Mouse (Mus musculus): ENCODE measurements at regions not wholly inside any gene's neighbourhood (a gene's known extent, or its start where the extent isn't known, plus 50 kb on each side); places are given as distances from the start of the nearest gene placed in this dataset.
A peak's percentile ranks its signal among the peaks of the same experiment; 100 is the strongest.
"Not testable (repeated sequence)": the region's sequence is repeated elsewhere in the genome, so short reads cannot be mapped to it uniquely, and the experiment has no call there.

DNA sequence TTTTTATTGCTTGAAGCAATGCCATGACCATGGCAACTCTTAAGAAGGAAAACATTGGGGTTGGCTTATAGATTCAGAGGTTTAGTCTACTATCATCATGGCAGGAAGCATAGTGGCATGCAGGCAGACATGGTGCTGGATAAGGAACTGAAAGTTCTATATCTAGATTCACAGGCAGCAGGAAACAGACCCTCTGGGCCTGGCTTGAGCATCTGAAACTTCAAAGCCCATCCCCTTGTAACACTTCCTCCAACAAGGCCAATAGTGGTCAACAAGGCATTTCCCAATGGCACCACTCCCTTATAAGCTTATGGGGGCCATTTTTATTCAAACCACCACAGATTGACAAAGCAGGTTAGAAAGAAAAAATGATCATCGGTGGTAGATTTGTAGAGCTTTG lies 548.5 kb upstream of the Arid1b start:
- DNase-seq, result no peak

DNA sequence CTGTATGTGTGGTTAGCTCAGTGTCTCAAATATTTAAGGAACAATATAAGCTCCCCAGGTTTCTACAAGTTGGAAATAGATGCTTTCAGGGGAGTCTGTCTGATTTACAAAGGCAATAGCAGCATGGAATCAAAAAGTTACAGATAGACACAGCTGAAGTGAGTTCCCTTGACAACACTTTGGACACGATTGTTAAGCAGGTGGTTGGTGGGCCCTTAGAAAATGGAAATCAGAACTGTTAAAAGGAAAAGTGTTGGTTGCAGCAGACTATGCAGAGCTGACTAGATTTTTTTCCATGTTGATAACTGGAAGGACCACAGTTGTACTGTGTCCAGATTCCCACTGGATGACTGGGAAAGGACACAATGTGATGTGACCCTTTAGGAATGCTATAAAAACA lies 536.6 kb upstream of the Arid1b start:
- no peak for DNase-seq

DNA sequence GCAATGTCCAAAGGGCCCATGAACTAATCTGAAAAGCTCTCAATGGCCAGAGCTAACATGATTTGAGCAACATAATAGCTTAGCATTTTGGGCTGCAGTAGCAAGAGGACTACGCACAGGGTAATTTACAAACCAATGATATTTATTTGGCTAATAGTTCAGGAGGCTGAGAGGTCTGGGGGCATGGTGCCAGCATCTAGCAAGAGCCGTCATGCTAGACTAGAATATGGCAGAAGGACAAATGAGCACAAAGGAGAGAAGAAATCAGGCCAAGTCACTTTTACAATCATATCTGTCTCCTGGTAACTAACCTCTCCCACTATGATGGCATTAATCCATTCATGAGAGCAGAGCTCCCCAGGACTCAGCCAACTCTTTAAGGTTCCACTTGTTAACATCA lies 532.6 kb upstream of the Arid1b start:
- DNase-seq, result no peak

- no peak for DNase-seq
Observed at GRCm38 (mm10) chr17:4464286-4464880, 529.7 kb upstream of the Arid1b start.

- no peak for DNase-seq
Observed at GRCm38 (mm10) chr17:4465741-4466140, 528.4 kb upstream of the Arid1b start.

- no peak for DNase-seq
Observed at GRCm38 (mm10) chr17:4472412-4472811, 521.7 kb upstream of the Arid1b start.

DNA sequence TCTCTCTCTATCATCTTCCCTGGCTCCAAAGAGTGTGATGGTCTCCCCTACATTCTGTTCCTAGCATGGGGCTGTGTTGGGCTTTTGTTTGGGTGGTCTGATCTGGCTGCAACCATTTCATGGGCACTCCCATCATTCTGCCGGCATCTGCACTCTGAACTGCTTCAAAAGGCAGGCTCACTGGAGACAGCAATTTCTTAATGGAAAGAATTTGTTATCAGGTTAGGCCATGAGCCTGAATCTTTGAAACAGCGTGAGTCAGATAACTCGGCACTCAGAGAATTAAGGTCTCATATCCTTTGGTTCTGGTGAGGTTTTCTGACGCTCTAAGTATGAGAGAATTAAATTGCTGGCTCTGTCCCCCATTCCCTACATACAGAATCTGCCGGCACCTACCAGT lies 519.8 kb upstream of the Arid1b start:
- no peak for DNase-seq

GRCm38 (mm10) chr17:4475665-4476064 lies 518.5 kb upstream of the Arid1b start:
- no peak for DNase-seq

- DNase-seq, result no peak
Observed at GRCm38 (mm10) chr17:4494392-4494791, 499.7 kb upstream of the Arid1b start.

- no peak for DNase-seq
Observed at GRCm38 (mm10) chr17:4500504-4500903, 493.6 kb upstream of the Arid1b start.

DNA sequence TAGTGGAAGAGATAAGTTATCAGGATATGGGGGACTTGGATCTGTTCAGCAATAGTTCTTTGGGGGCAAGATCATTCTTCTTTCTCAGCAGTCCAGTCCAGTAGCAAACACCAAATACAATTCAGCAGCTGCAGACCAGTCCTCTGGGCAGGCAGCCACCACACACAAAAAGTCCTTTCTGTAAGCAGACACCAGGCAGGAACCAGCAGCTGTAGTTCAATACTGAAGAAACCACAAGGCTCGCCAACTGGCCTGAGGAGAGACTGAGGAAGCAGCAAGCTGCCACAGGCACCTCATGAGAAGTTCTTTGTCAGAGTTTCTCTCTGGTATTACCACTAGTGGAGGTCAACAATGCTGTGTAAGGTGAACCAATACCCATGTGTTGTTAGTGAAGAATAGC lies 493.1 kb upstream of the Arid1b start:
- no peak for DNase-seq

- no peak for DNase-seq
Observed at GRCm38 (mm10) chr17:4504951-4505350, 489.2 kb upstream of the Arid1b start.

DNA sequence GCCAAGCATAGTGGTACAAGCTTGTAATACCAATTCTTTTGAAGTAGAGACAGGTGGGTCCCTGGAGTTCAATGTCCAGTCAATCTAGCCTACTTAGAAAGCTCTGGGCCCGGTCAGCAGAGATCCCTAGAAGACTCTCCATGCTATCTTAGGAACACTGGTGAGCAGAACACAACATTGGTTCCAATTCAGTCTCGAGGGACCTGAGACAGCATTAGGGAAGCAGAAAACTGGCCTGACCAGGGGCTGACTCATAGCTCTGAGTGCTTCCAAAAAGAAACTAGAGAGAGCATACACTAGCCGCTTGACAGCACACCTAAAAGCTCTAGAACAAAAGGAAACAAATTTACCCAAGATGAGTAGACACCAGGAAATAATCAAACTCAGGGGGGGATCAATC lies 484.6 kb upstream of the Arid1b start:
- no peak for DNase-seq

- peak; percentile 56 for DNase-seq
Observed at GRCm38 (mm10) chr17:4516141-4516540, 478.0 kb upstream of the Arid1b start.

DNA sequence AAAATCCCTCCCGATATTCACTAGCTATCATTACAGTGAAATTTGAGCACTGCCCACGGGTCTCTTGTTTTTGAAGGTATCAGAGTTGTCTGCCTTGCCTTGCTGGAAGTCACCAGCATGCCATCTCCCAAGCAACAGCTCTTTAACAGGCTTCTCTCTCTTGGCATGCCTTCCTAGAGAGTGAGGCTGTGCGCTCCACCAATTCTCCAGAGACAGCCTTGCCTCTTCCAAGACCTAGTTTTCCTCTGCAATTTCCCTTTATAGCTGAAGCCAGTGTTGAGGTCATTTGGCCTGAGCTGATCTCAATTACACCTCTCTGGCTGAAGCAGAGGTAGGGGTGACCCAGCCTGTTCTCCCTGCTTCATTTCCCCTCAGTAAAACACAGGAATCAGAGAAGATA lies 477.3 kb upstream of the Arid1b start:
- peak; percentile 19 for DNase-seq

GRCm38 (mm10) chr17:4521031-4521430 lies 473.1 kb upstream of the Arid1b start:
- DNase-seq, result no peak

DNA sequence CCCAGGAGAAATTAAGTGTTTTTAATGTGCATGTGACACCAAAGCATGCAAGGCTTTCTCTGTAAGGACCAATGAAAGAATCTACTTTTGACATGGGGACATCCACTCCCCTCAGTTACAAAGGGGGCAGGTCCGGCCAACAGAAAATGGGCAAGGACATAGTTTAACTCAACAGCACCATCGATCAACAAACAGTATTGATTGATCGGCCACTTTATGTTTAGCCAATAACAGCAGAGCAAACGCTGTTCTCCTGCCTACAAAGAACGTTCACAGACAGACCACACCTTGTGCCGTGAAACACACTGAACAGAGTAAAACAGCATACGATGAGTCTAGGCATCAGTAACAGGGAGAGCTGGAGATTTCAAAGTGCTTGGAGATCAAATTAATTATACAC lies 467.7 kb upstream of the Arid1b start:
- DNase-seq, result no peak

DNA sequence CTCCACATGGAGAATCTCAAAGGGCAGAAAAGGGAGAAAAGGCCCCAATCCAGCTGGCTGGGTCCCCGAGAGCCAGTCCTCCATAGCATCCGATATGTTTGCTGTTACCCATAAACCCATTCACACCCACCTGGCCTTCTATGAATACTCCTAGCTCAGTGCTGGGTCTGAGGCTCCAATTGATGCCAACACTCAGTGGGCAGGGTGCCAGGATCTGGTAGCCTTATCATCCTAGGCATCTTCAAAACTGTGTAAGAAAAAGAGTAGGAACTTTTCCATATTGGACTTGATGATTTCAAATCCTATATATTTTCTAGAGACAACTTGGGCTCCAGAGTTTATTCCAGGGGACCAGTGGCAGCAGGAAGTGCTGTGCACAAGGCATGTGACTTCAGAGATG lies 462.0 kb upstream of the Arid1b start:
- DNase-seq, result no peak

DNA sequence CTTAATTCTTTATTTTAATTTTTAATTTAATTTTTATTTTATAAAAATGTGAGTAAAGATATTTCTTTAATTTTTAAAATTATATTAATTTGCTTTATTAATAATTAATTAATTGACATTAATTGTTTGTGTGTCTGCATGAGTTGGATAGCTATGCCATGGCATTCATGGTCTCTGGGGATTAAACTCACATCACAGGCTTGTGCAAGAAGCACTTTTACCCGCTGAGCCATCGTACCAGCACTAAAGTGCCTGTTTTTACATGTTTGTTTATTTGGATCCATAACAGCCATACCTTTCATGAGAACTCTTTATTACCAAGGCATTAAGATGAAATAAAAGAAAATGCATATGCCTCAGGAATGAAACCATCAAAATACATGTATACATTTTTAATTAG lies 453.7 kb upstream of the Arid1b start:
- no peak for DNase-seq

DNA sequence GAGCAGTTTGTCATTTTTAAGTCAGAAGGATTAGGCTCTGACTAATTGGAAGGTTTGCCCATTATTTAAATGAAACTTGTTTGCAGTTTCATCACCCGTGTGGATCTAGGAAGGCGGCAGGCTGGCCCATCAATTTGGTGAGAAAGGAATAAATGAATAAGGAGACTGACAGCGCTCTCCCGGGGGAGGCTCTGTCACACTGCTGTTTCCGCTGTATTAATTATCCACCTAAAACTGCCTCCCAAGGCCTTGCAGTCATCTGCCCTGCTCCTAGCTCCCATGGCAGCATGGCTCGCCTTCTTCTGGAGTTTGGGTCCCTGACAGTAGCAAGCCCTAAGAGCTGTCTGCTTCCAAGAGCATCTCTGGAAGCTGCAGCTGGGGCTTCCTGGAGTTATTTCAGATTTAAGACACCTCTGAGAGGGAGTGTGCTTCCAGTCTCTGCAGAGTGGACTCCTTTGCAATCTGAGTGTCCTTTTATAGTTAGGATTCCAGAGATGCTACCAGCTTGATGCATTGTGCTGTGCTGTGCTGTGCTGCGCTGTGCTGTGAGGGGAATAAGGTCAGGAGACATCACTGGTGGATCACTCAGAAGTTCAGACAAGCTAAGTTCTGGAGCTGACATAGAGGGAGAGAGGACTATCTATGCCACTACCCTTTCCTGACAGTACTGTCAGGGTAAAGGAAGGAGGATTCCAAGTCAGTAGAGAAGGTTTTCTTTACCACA lies 452.9 kb upstream of the Arid1b start:
- DNase-seq, result no peak

DNA sequence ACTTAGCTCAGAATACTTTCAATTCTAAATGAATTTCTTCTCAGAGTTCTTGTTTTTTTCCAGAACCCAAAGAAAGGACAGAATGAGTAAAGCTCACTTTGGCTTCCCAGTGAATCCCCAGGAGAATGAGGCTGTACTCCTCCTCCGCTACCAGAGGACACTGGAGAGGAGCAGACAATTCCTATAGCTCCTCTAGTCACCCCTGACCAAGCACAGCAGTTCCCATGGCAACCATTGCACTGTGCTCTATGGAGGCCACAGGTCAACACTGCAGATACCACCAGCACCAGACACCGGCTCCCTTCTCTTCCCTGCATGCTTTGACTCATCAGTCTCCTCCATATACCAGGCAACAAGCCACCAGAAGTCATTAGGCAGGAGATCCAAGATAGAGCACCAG lies 447.6 kb upstream of the Arid1b start:
- no peak for DNase-seq

DNA sequence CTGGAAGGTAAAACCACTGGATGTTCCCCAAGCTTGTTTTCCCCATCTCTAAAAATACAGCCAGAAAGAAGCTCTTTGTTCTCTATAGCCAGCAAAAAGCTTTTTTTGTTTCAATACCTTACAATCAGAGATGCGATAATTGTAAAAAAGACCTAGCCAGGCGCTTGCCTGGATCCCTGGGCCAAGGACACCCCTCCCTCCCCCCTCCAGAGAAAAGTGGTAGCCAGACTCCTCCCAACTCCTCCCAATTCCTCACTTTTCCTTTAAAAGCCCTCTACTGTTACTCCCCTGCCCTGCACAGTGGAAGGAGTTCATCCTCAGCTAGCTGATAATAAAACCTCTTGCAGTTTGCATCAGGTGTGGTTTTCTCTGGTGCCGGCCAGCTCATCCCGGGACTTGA lies 441.1 kb upstream of the Arid1b start:
- not testable (repeated sequence) for DNase-seq

DNA sequence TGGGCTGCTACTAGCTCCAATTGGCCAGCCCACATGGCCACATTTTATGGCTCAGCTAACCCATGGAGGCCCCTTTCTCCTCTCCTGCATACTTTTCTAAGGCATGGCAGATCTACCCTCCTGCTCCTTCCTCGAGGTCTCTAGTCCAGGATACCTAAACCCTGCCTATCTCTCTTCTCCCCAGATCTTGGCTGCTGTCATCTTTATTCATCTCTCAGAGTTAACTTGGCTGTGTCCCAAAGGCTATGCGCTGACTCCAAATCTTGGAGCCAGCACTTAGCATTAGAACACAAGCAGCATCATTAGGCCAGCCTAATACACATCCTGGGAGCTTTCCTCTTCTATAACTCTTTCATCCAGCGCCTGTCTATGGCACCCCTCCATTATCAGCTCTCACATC lies 430.5 kb upstream of the Arid1b start:
- DNase-seq, result no peak

DNA sequence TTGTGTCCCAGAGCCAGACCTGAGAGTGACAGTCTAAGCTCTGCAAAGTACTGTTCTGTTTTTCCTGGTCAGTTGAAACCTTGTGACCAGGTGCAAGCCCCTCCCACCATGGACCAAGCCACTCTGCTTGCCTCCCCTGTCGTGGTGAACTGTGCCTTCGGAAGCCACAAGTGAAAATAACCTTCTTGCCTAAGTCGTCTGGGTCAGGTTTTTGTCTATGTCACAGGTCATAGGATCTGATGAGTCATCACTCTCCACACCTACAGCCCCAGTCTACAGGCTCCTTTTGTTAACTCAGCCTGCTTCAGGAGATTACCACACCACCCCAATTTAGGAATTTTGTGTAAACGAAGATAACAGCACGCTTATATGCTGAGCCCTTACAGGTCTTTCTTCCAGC lies 417.2 kb upstream of the Arid1b start:
- DNase-seq, result no peak

- no peak for DNase-seq
Observed at GRCm38 (mm10) chr17:4581851-4582250, 412.3 kb upstream of the Arid1b start.

All from right cerebral cortex, postnatal 14 days (tissue).